Mouse (Mus musculus): ENCODE data around the gene Ppp1r14a. TPM values are rescaled to one million over a fixed set of nuclear protein-coding genes. Genes with fewer than 3 reads are reported as not detected.
A peak's percentile ranks its signal among the peaks of the same experiment; 100 is the strongest.

Ppp1r14a gene
- total RNA-seq, 2 experiments from 2014 or later, result 16.8 to 18.3 TPM

DNA sequence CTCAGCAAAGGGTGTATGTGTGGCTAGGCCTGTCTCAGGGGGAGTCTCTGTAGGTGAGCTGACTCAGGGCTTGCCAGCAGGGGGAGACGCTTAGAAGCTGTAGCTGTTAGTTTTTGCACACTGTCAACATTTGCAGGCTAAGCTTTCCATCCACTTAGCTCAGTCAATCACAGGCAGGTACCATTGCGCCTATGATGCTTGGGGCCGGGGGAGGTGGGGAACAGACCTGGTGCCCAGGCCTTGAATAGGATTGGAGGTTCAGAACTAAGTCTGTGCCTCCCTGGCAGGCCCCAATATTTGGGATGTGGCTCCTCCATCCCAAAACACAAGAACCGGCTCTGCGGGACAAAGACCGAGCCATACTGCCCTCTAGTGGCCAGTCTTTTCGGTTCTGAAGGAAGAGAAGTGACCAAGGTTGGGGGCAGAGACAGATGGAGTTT lies 12.0 kb downstream of the Ppp1r14a start:
- DNase-seq (ENCODE audit: low spot score in 2 of 2), result peak; percentile 67 to 80

DNA sequence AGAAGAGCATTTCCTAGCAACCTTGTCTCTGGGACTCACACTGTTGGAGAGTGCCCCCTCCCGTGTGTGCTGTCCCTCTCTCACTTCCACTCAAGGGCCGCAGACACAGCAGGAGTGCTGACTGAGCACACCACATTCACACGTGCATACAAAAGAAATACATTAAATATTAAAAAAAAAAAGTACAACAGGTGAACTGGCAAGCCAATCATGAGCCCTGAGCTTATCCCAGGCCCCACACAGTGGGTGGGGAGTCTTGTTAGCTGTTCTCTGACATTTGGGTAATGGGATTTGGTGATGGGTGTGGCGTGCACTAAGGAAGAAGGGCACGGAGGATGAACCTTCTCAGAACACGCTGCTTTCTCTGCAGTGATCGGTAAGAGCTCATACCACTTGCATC lies 13.5 kb downstream of the Ppp1r14a start:
- no peak for DNase-seq (ENCODE audit: low spot score in 2 of 2)

- DNase-seq (ENCODE audit: low spot score in 2 of 2), result peak; percentile 81 to 93
Observed at GRCm38 (mm10) chr7:29303738-29304462, 14.8 kb downstream of the Ppp1r14a start, which contains the start of gene Dpf1. TSS of gene Dpf1 (plus strand) at chr7:29303951.

DNA sequence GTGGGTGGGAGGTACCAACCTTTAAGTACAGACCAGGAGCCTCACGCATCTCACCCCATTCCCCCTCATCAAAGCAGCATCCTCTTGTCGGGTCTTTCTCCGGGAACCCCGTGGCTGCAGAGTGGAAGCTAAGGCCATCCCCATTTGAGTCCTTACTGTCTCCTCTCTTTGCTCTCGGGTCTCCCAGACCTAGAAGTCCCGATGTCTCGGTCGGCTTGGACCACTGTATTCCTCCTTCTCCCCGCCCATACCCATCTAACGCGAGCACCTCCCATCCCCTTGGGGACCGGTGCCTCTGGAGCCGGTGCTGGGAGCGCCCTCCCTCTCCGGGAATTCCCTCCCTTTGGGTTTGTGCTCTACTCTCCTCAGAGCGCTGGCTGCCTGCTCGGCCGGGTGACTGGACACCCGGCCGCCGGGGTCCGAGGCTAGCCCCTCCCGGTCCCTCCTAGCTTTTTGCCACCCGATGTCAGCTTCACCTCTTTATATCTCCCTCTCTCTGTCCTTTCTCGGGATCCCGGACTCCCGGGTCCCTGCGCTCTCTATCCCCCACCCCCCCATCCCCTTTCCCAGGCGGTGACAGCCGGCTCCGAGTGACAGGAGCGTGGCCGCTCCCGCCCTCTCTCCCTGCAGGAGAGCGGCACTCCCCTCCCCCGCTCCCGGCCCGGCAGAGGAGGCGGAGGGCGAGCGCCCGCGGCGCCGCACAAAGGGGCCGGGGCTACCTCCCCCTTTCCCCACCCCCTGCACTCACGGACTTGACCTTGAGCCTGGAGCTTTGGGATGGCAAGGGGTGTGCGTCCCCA lies 15.6 kb downstream of the Ppp1r14a start:
- no peak for DNase-seq (ENCODE audit: low spot score in 2 of 2)

- no peak for DNase-seq (ENCODE audit: low spot score in 2 of 2)
Observed at GRCm38 (mm10) chr7:29305263-29305988, 16.3 kb downstream of the Ppp1r14a start.

DNA sequence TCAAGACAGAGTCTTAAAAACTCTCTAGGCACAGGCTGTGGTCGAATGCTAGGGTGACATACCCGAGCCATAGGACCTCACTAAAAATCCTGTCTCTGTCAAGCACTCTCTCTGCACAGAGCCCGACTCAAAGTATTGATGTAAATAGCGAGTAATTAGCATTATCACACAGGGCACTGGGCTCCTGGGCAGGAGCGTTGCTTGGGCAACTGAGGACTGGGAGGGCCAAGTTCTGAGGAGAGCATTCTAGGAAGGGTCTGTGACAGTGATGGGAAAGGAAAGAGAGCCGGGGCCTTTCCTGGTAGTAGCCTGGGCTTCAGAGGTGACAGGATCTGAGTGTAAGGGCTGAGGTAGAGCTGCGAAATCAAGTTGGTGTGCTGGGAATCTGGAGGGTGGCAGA lies 17.0 kb downstream of the Ppp1r14a start:
- DNase-seq (ENCODE audit: low spot score in 2 of 2), result no peak

GRCm38 (mm10) chr7:29306619-29307018 lies 17.5 kb downstream of the Ppp1r14a start:
- no peak for DNase-seq (ENCODE audit: low spot score in 2 of 2)

DNA sequence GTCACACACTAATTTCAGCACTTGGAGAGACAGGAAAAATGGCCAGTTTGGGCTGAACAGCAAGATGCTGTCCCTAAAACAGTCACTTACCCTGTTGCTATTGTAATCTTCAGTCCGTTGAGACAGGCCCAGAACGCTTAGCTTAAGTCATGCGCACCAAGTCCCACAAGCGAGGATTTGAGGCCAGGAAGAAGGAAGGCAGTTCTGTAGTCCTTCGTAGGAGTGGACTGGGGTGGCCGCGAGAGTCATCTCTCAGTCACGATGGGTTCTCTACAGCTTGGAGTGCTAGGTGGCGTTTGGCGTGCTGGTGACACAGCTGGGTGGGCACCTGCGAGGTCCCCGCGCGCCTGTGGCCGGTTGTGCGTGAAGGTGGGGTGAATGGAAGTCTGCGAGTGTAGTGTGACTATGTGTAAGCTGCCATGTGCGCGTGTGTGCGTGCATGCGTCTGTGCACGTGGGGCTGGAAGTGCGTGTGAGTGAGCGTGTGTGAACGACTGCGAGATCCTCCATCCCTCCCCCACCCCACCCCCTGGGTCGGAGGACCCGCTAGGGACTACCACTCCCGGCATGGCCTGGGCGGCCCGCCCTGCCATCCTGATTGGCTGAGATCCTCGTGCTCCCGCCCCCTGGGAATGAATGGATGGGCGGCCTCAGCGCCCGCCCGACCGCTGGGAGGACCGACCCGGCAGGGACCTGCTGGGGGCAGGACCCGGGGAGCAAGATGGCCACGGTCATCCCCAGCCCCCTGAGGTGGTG lies 18.4 kb downstream of the Ppp1r14a start:
- DNase-seq (ENCODE audit: low spot score in 2 of 2), result peak; percentile 95 to 97

DNA sequence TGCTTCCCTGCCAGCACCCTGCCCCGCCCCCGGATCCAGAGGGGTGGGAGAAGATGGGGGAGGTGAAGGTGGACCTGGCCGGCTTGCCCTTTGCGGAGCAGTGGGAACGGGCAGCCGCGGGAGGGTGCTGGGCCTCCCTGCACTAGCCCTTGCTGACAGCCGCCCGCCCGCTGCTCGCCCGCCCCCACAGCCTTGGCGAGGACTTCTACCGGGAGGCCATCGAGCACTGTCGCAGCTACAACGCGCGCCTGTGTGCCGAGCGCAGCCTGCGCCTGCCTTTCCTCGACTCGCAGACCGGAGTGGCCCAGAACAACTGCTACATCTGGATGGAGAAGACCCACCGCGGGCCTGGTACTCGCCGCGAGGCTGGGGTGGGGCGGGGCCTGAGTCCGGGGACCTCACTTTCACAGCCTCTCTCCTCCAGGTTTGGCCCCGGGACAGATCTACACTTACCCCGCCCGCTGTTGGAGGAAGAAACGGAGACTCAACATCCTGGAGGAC lies 20.2 kb downstream of the Ppp1r14a start:
- peak; percentile 77 to 85 for DNase-seq (ENCODE audit: low spot score in 2 of 2)

DNA sequence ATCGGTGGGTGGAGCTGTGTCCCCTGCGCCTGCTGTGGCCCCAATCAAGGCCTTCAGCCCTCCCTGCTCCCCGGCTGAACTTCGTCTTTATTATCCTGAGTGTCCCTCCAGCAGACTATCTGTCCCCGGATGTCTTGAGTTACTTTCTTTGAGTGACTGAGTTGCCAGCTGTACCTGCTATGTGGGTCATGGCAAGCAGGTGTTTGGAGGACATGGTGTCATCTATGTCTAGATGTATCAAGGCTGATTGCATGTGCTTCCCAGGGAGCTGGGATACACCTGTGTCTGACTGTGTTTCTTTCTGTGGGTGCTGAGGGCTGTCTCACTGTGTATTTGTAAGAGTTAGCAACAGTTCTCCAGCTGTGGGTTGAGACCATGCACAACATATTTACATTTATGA lies 20.6 kb downstream of the Ppp1r14a start:
- DNase-seq (ENCODE audit: low spot score in 2 of 2), result no peak

GRCm38 (mm10) chr7:29313051-29313450 lies 23.9 kb downstream of the Ppp1r14a start:
- peak; percentile 54 to 74 for DNase-seq (ENCODE audit: low spot score in 2 of 2)

DNA sequence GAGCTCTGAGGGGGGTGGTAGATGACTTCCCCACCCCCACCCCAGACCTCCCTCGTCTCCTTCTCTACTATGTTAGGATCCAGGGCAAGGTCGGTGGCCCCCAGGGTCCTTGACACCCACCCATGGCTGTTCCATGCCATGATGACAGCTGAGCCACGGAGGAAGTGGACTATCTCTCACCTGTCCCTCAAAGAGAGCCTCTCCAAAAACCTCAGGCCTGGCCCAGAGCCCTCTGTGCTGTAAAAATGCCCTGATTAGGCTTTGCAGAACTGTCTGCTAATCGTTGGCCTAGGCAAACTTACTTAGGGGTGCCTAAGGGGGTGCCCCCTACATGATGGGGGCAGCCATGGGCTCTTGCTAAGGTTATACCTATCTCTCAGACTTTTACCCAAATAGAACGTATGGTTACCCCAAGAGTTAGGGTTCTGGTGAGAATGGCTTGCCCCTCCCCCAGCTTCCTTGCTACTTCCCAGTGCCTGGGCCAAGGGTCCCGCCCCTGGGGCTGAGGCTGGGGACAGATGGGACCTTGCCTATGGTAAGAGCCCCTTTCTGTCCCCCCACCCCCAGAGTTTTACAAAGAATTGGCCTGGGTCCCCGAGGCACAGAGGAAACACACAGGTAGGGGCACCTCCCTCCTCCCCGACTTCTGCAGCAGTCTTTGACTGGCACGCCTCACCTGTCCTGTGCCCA lies 24.6 kb downstream of the Ppp1r14a start:
- DNase-seq (ENCODE audit: low spot score in 2 of 2), result no peak

GRCm38 (mm10) chr7:29314844-29315628 lies 25.9 kb downstream of the Ppp1r14a start:
- peak; percentile 54 to 76 for DNase-seq (ENCODE audit: low spot score in 2 of 2)

DNA sequence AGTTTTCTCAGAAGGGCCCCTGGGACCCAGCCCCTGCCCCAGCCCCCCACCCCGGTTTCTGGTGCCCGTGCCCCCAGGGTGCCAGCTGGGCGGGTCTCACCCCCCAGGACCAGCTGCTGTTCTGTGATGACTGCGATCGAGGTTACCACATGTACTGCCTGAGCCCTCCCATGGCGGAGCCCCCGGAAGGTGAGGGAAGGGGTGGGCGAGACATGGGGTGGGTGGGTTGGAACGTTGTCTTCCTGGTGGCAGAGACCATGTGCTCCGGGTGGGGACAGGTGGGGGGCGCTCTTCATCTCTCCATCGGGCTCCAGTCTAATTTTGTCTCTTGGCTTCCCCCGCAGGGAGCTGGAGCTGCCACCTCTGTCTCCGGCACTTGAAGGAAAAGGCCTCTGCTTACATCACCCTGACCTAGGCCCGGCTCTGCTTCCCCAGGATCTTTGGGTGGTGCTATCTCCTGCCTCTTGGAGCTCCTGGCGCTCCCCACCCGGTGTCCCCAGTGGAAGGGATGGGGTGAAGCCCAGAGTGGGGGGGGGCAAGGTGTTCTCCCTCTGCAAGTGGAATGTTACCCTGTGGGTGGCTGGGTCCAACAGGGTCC lies 27.1 kb downstream of the Ppp1r14a start:
- peak; percentile 42 to 65 for DNase-seq (ENCODE audit: low spot score in 2 of 2)

DNA sequence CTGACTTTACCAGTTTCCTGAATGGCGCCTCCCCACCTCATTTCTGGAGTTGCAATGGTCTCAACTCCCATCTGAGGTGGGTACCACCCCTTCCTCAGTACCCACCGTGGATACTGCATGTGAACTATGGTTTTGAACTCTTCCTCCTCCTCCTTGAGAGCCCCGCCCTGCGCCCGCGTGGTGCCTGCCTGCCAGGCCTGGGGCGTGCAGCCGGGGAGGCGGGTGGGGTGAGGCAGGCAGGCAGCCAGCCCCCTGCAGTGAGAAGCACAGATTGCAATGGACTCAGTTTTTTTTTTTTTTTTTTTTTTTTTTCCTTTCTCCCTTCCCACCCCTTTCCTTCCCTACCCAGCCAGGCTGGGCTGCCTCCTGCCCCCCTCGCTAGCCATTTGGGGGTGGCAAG lies 27.9 kb downstream of the Ppp1r14a start:
- DNase-seq (ENCODE audit: low spot score in 2 of 2), result peak; percentile 70 to 82

DNA sequence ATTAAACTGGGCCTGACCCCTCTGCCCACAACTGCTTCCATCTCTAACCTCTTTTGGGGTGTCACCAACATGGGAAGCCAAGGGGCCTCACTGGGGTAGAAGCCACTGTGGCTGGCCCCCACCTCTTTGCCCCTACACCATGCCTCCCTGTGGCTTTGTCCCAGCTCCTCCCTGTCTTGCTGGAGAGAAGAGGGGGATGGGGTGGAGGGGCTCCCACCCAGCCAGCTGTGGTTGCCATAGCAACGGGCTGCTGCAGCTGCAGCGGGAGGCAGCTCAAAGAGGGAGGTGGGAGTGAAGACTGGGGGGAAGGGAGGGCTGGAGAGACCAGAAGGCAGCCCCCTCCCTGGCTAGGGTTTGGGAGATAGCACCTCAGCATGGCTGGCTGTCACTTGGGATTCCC lies 28.4 kb downstream of the Ppp1r14a start:
- DNase-seq (ENCODE audit: low spot score in 2 of 2), result no peak

GRCm38 (mm10) chr7:29318115-29318911 lies 29.2 kb downstream of the Ppp1r14a start:
- peak; percentile 59 to 78 for DNase-seq (ENCODE audit: low spot score in 2 of 2)
